Mouse (Mus musculus) retina, adult 2 months (tissue): ENCODE data around the gene Gpr108.
A peak's percentile ranks its signal among the peaks of the same experiment; 100 is the strongest.

Experiments used
- DNase-seq: peaks from one replicate; pipeline ENCODE4 v3.0.0-alpha.2; 2012; ENCODE audit warnings: low read depth, low spot score

The Gpr108 gene

DNA sequence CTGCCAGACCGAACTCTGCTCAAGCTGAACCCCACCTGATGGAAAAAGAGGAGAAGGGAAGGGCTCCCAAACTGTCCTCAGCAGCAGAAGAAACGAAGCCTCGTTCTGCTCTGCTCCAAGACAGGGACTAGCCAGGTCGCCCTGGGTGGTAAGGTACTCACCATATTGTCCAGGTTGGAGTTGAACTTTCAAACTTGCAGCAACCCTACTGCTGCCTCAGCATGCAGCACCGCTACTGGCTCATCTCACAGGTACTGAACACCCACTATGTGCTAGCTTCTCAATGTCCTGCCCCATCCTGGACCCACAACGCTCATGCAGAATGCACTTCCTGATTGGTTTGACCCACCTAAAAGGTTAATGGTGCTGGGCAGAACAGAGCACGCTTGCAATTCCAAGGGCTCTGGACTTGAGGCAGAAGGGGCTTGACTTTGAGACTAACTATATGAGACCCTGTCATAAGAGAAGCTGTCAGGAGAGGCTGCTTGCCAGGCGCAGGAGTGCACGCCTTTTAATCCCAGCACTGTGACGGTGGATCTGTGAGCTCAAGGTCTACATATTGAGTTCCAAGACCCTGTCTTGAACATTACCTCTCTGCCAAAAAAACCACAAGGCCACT is 2.8 kb downstream of the Gpr108 start:
- DNase-seq = no peak

DNA sequence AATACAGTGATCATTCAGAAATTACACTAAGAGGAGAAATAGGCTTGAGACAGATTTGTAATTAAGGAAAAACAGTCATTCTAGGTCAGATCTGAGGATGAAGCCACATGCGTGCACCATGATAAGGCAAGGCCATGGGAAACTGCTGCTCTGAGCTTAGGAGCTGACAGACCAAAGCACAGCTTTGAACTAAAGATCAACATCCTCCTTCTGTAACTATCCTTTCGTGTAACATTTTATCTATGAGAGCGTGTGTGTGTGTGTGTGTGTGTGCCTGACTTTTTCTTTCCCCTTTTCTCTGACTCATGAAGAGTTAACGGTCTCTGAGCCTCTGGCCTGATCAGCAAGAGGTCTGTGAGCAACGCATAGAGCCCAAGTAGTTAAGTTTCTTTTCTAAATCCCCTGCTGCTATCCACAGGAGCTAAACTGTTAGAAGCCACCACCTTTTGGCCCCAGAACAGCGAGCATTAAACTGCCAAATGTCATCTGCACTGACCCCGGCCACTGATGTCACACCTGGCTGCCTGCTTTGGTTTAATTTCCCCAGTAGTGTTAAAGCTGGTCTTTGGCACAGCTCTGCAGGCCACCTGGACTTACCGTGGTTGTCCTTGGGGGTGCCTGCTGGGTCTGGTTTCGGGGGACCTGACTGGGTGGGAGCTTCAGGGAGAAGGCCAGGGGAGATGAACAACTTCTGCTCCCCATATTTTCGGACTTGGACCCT is 4.4 kb downstream of the Gpr108 start:
- DNase-seq = no peak

GRCm38 (mm10) chr17:57237181-57237580 is 11.1 kb downstream of the Gpr108 start:
- DNase-seq = no peak

DNA sequence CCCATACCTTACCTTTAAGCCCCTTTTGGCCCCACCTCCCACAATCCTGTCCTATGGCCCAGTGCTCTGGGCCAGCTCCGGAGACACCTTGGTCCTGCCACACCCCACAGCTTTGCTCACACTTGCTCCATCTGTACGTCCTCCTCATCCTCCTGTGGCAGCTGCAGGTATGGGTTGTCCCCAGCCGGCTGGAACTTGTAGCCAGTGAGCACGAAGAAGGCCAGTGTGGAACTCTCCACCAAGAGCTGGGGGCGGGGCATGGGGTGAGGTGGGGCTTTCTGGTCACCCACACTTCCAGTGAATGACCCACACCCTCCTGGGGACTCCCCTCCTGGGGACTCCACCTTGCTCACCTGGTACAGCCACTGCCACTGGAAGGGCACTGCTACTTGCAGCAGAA is 12.4 kb downstream of the Gpr108 start:
- DNase-seq = no peak

DNA sequence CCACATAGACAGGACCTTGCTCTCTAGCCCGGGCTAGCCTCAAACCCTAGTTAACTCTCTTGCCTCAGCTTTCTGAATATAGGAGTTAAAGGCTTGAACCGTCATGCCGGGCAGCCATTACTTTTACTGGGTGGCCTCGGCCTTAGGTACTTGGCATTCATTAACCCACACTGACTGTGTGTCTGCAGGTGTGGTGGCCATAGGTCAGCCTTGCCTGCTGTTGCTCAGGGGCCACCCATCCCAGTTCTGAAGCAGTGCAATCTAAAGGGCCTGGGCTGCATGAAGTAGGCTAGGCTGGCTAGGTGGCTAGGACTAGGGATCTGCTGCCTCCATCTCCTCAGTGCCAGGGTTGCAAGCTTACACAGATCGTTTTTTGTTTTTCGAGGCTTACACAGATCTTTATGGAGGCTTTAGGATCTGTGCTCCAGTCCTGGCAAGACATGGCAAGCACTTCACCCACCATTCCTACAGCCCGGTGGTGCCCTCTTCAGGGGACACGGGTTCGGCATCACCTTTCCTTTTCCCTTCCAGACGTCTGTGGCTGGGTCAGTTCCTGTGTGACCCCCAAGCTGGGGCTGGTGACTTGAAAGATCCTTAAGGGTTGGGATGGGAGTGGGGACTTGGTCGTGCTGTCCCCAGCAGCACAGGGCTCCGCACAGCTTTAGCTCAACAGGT is 13.9 kb downstream of the Gpr108 start:
- DNase-seq = no peak

DNA sequence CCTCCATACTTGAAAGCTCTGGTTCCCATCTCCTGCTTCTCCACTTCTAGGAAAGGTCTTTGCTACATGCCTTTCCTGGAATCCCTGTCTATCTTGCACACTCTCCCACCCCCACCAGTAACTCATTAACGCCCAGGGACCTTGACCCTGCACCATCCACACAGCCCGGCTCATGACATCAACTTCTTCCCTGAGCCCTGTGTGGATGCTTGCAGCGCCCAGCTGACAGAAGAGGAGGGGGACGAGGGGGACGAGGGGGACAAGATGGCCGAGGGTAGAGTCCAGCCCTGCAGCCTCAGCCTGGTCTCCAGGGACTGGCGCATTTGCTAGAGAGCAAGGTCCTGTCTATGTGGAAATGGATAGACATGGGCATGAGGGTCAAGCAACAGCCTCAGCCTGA is 15.2 kb downstream of the Gpr108 start:
- DNase-seq = no peak

DNA sequence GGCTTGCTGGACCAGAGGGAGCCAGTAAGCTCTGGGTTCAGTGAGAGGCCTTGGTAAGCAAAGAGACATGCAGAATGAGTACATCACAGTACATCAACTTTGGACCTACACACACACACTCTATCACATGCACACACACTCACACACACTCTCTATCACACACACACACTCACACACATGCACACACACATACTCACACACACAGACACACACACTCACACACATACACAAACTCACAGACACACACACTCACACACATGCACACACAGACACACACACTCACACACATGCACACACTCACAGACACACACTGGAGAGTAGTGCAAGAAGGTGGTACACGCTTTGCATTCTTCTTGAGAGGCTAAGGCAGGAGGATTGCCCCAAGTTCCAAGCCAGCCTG is 16.0 kb downstream of the Gpr108 start:
- no peak for DNase-seq

DNA sequence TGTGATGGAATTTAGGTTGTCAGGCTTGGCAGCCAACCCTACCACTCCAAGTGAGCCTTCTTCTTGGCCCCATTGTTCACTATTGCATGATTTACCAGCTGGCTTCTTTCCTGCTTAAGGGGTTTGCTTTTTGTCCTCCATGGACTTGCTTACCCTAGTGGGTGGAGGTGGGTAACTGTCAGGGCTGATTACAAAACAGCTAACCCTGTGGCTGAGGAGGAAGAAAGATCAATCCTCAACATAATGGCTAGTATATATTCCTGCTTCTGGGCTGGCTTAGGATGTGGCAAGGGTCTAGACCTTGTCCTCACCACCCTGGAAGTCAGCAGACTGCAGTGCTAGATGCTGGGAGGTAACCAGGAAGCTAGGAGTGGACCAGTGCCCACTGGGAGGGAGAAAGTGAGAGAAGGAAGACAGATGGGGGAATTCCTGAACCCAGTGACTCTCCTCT is 16.9 kb downstream of the Gpr108 start:
- no peak for DNase-seq

DNA sequence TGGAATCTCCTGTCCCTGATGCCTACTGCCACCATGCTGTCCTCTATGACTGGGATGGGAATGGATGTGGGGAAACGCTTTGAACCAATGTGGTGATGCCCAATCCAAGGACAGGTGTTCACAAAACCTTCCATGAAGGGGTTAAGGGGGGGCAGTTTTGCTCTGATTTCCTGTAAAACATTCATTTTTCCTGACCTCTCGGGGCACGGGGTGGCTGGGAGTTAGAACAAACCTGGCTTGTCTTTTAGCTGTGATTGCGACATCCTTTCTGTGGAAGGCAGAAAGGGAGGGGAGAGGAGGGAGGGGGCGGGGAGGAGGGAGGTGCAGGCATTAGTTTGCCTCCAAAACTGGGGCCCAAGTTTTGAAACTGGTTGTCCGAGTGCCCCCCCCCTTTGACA is 17.5 kb downstream of the Gpr108 start:
- no peak for DNase-seq

DNA sequence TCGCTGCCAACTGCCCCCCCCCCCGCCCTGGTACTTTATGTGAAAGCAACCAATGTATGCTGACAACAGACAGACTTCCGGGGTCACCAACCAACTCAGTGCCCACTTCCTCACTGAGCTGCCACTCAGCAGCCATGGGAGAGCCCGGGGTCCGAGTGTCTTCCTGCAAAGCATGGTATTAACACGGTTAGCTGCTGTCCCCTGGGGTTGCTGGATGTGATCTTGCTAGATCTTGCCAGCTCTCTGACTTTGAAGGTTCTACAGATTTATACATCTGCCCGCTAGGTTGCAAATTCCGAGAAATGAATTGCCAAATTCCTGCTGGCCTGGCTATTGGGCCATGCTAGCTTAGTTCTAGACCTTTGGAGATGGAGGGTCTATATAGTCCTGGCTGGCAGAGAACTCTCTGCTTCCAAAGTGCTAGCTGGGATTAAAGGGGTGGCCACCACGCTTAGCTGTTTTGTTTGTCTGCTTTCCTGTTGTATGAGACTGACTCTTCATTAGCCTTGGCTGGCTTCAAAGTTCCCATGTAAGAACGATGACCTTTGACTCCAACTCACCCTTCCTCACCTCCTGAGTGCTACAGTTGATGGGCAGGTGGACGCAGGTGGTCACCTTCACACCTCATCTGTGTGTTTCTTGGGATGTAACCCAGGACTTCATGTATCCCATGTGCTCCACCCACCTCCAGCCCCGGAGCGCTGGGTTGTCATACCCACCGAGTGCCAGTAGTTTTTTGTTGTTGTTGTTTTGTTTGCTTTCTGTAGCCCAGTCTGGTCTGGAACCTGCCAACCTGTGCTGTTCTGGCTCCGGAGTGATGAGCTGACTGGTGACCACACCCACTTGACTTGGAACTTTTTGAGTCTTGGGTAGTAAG is 18.2 kb downstream of the Gpr108 start:
- no peak for DNase-seq

- DNase-seq = no peak
These were observed 19.4 kb downstream of the Gpr108 start for GRCm38 (mm10) chr17:57228873-57229272.

DNA sequence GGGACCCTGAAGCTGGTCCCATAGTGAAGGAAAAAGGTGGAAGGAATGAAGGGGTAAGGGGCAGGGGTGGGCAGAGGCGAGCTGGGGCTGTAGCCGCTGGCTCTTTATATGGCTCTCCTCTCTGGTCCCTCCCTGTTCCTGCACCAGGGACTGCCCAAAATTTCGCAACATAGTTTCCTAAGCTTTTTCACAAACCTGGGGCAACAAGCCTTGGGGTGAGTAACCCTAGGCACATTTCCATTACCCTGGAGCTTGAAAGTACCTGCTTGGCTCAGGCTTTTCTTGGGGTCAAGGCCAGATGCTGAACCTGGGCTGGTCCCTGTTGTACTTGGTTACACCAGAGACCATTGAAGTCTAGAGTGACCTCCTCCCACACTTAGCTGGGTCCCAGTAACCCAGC is 20.2 kb downstream of the Gpr108 start, which contains the start of gene C3:
C3 (minus strand) TSS at position 123 of the 400 bp plus-strand sequence.
- no peak for DNase-seq

GRCm38 (mm10) chr17:57227468-57227867 is 20.8 kb downstream of the Gpr108 start:
- no peak for DNase-seq

DNA sequence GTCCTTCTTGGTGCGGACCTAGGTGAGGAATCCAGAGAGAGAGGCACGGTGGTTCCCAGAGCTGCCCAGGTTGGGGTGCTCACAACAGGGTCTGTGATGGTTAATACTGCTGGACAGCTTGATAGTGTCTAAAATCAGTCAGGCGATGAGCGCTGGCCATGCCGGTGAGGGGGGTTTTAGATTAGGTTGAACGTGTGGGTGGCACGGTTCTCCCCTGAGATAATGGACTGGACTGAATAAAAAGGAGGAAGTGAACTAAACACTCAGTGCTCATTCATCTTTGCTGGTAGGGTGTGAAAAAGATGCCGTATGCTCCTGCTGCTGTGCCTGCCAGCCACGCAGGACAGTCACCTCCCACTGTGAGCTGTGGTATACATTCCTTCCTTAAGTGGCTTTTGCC is 24.9 kb downstream of the Gpr108 start:
- no peak for DNase-seq

- DNase-seq = no peak
These were observed 26.3 kb downstream of the Gpr108 start for GRCm38 (mm10) chr17:57221911-57222310.

DNA sequence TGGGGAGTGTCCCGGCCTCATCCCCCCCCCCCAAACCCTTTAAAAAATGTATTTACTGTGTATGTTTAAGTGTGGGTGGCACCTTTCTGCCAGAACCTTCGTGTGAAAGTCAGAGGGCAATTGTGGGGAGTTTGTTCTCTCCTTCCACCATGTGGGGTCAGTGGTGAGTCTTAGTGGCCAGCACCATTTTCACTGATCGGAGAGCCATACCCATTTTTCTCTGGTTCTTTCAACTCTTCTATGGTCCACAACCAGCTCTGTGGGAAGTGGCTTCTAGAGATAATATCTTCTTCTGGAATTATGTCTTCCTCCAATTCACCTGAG is 28.4 kb downstream of the Gpr108 start:
- DNase-seq = no peak

GRCm38 (mm10) chr17:57219167-57219883 is 28.9 kb downstream of the Gpr108 start:
- no peak for DNase-seq

- no peak for DNase-seq
These were observed 29.8 kb downstream of the Gpr108 start for GRCm38 (mm10) chr17:57218335-57218900.

DNA sequence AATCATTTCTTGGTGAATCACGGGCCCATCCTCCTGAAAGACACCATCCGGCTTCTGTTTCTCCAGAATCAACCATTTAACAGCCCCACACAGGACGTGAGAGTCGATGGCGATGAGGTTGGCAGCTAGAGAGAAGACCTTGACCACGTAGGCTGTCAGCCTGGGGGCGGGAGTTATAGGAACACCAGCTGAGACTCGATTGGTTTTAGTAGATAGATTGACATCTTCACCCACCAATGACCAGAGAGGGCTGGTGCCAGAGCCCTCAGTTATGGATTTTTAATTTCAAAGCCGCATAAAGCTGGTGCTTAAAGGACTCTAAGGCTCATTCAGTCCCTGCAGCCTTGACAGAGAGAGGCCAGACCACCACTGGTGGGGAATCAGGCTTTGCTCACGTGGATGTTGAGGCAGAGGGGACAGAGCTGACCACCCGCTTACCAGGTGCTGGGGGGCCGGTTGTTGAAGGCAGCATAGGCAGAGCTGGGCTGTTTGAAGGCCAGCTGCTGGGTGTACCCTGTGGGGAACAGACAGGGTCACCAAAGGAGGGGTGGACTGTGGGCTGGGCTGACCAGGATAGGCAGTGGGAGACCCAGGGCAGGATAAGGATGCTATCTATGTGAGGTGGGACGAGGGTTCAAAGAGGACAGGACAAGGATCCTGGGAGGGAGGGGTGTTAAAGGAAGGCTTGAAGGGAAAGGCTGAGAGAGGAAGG is 33.4 kb downstream of the Gpr108 start:
- DNase-seq = peak; percentile 37

DNA sequence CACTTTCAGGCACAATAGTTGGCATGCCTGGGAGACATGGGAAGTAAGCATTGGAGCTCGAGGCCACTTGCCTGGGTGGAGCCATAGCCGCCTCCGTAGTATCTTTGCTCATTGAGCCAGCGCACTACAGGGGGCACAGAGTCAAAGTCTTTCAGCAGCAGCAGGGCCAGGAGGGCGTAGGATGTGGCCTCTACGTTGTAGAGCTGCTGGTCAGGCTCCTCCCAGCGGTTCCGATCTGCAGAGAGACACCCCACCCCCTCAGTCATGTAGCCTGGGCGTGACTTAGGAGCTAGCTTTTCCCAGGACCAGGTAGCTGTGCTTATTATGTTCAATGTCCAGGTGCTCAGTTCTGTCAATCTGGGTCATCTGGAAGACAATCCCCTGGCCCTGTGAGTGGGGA is 36.7 kb downstream of the Gpr108 start:
- no peak for DNase-seq
